Mouse (Mus musculus): Measurements from ENCODE around the gene Hdac6.

GRCm38 (mm10) chrX:7947900-7948492 is 307 bp upstream of the Hdac6 start:
- TF ChIP-seq CTCF (IDR thresholded peaks at IDR 0.05; ENCODE audit: extremely low read depth, insufficient read depth, low read length): no peak
- 0 out of 2 replicates have a peak, but pooled peaks have one; percentile 35 for TF ChIP-seq POLR2A (IDR thresholded peaks at IDR 0.05; ENCODE audit: extremely low read depth, insufficient read depth, low read length)

Measured in cortical plate, adult 2 months (tissue).